Mouse (Mus musculus) myocyte (in vitro differentiated cells): ENCODE measurements around the gene Ugt1a1. TPM values are rescaled to one million over a fixed set of nuclear protein-coding genes. Genes with fewer than 3 reads are reported as not detected.

Experiments
- H3K27me3 ChIP-seq: one replicate; pipeline ENCODE4 v1.6.1; 2011; ENCODE audit not compliant: control insufficient read depth, insufficient read depth, insufficient read length
- H3K36me3 ChIP-seq: one replicate; pipeline ENCODE4 v1.6.1; 2011; ENCODE audit not compliant: control insufficient read depth, insufficient read depth
- H3K4me2 ChIP-seq: one replicate; pipeline ENCODE4 v1.6.1; 2011; ENCODE audit warnings: low read depth, control low read depth
- H3K4me3 ChIP-seq: one replicate; pipeline ENCODE4 v1.5.1; 2011; ENCODE audit warnings: mild to moderate bottlenecking, control low read depth, moderate library complexity
- H3K79me2 ChIP-seq: one replicate; pipeline ENCODE4 v1.6.1; 2011; ENCODE audit not compliant: control insufficient read depth, insufficient read depth
- H3ac ChIP-seq: one replicate; pipeline ENCODE4 v1.6.1; 2011; ENCODE audit not compliant: control insufficient read depth, insufficient read length
- CEBPB ChIP-seq: IDR thresholded peaks from 2 replicates; pipeline ENCODE4 v1.6.1; 2011; ENCODE audit warnings: mild to moderate bottlenecking, moderate library complexity; ENCODE audit not compliant: poor library complexity, insufficient read depth, severe bottlenecking
- E2F4 ChIP-seq: IDR thresholded peaks from one replicate; pipeline ENCODE4 v1.6.1; 2011; ENCODE audit warnings: mild to moderate bottlenecking, control low read depth, moderate library complexity; ENCODE audit not compliant: insufficient read depth
- MAX ChIP-seq: IDR thresholded peaks from one replicate; pipeline ENCODE4 v1.6.1; 2011; ENCODE audit warnings: low read depth, mild to moderate bottlenecking, control low read depth
- MYOD1 ChIP-seq, 3 experiments: IDR thresholded peaks; one replicate each; pipeline ENCODE4 v1.6.1; 2011; ENCODE audit warnings: control low read depth in 2 of 3, low read depth in 2 of 3, mild to moderate bottlenecking in 2 of 3, moderate library complexity in 1 of 3; ENCODE audit not compliant: insufficient read length in 2 of 3, control insufficient read depth in 1 of 3
- MYOG ChIP-seq, 3 experiments: IDR thresholded peaks; one replicate each; pipeline ENCODE4 v1.6.1; 2011; ENCODE audit warnings: control low read depth in 2 of 3, low read depth in 2 of 3, mild to moderate bottlenecking in 2 of 3; ENCODE audit not compliant: insufficient read length in 2 of 3, control insufficient read depth in 1 of 3, insufficient read depth in 1 of 3
- POLR2A ChIP-seq: IDR thresholded peaks from one replicate; pipeline ENCODE4 v1.6.1; 2011; ENCODE audit warnings: low read depth, mild to moderate bottlenecking, control low read depth, moderate library complexity; ENCODE audit not compliant: insufficient read length
- POLR2AphosphoS2 ChIP-seq: IDR thresholded peaks from one replicate; pipeline ENCODE4 v1.6.1; 2011; ENCODE audit warnings: low read depth, control low read depth; ENCODE audit not compliant: insufficient read length
- REST ChIP-seq: IDR thresholded peaks from one replicate; pipeline ENCODE4 v1.6.1; 2011; ENCODE audit warnings: mild to moderate bottlenecking, control low read depth, moderate library complexity; ENCODE audit not compliant: insufficient read depth, insufficient read length
- SRF ChIP-seq: IDR thresholded peaks from one replicate; pipeline ENCODE4 v1.6.1; 2011; ENCODE audit warnings: low read depth; ENCODE audit not compliant: control insufficient read depth, insufficient read length
- TCF12 ChIP-seq: IDR thresholded peaks from one replicate; pipeline ENCODE4 v1.6.1; 2011; ENCODE audit warnings: mild to moderate bottlenecking, control low read depth; ENCODE audit not compliant: poor library complexity, insufficient read depth, severe bottlenecking
- TCF3 ChIP-seq: IDR thresholded peaks from one replicate; pipeline ENCODE4 v1.6.1; 2011; ENCODE audit warnings: low read depth, control low read depth; ENCODE audit not compliant: insufficient read length
- USF1 ChIP-seq: IDR thresholded peaks from one replicate; pipeline ENCODE4 v1.6.1; 2011; ENCODE audit warnings: low read depth, mild to moderate bottlenecking, control low read depth, moderate library complexity
- polyA plus RNA-seq: library from polyadenylated mRNA; unstranded; fragments of >200 nt; fragmentation: generic; extraction: Trizol; gene quantifications from one replicate; pipeline ENCODE4 v1.2.1, GENCODE M21; 2012; ENCODE audit warnings: missing spikeins

Gene Ugt1a1
- polyA plus RNA-seq, 1 experiment: not detected

DNA sequence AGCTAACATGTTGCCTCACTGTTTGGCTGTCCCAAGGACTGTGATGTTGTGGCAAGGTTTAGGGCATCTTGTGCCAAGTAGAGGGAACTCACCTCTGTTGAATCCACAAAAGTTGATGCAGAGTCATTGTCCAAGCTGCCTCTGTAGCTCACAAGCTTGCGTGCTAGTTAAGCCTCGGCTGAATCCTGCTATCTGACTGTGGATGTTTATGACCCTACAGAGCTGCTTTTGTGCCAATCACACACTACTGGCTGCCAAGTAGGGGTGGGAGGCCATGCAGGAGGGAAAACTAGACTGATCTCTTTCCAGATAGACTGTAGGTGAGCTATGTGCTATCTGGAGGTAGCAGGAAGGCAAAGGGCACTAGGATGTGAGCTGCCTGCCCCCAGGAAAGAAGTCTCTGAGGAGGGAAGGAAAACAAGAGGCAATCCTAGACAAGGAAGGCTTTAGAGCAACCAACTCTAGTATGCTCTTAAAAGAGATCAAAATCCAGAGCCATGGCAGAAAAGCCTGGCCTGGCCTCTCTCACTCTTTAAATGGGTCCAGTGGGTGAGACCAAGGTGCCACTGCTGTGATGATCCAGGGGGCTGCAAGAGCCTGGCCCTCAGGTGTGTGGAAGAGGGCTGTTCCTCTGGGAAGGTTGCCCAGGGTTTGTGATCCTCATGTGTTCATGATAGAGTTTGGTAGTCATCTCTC is 2.2 kb downstream of the Ugt1a1 start:
- Histone ChIP-seq H3K36me3 (no peaks in the 10 kb centered on the region), H3K4me2 (no peak overlapping the region), H3ac (no peak overlapping the region), H3K27me3 (no peaks in the 10 kb centered on the region), H3K79me2 (no peaks in the 10 kb centered on the region), H3K4me3 (no peak overlapping the region)
- TF ChIP-seq TCF12 (no peak), TCF3 (no peak)

- H3K36me3 ChIP-seq: no peaks in the 10 kb centered on the region
- no peaks in the 10 kb centered on the region for H3K27me3 ChIP-seq
- no peak overlapping the region for H3K4me3 ChIP-seq
- H3ac ChIP-seq: no peak overlapping the region
- no peak overlapping the region for H3K4me2 ChIP-seq
- H3K79me2 ChIP-seq: no peaks in the 10 kb centered on the region
- no peak for TF ChIP-seq MYOD1 (IDR thresholded peaks at IDR 0.05; ENCODE audit: control insufficient read depth in 1 of 3, insufficient read length in 2 of 3, low read depth in 2 of 3)
- no peak for TF ChIP-seq MYOG (IDR thresholded peaks at IDR 0.05; ENCODE audit: control insufficient read depth in 1 of 3, insufficient read depth in 1 of 3, insufficient read length in 2 of 3, low read depth in 2 of 3)
- no peak for TF ChIP-seq CEBPB
- TF ChIP-seq E2F4: no peak
- no peak for TF ChIP-seq SRF
- TF ChIP-seq POLR2AphosphoS2: no peak
- TF ChIP-seq MAX: no peak
These were observed 2.7 kb downstream of the Ugt1a1 start for GRCm38 (mm10) chr1:88214462-88214952.

DNA sequence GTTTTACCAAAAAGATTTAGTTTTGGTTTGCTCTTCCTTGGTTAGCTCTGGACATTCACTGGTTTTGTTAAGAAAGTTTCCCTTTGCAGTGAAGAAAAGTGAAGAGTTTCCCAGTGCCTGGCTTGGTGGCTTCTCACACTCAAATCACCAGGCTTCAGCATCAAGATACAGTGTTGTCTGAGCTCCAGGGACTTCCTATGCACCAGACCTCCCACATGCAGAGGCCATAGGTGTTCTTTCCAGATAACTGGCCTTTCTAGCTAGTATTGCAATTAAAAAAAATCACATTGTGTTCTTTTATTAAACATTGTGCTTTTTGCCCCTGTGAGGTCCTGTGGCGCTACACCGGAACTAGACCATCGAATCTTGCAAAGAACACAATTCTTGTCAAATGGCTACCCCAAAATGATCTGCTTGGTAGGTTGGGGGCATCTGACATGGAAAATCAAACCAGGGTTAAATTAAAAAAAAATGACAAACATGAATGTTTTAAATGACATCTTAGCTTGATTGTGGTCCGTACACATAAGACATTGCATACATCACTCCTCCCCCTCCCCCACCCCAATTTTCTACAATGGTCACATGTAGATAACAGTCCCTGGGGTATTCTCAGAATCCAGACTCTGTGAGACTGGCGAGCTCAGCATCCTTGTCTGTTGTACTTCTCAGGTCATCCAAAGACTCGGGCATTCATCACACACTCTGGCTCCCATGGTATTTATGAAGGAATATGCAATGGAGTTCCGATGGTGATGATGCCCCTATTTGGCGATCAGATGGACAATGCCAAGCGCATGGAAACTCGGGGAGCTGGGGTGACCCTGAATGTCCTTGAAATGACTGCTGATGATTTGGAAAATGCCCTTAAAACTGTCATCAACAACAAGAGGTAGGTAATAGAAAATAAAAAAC is 4.0 kb downstream of the Ugt1a1 start:
- Histone ChIP-seq H3ac (no peak overlapping the region), H3K36me3 (no peaks in the 10 kb centered on the region), H3K4me3 (no peak overlapping the region), H3K79me2 (no peaks in the 10 kb centered on the region), H3K4me2 (no peak overlapping the region), H3K27me3 (no peaks in the 10 kb centered on the region)
- no peak for TF ChIP-seq MYOD1 (IDR thresholded peaks at IDR 0.05; ENCODE audit: control insufficient read depth in 1 of 3, insufficient read length in 2 of 3, low read depth in 2 of 3)
- no peak for TF ChIP-seq POLR2AphosphoS2
- no peak for TF ChIP-seq SRF
- TF ChIP-seq E2F4: no peak
- no peak for TF ChIP-seq CEBPB
- no peak for TF ChIP-seq USF1
- TF ChIP-seq REST: no peak
- TF ChIP-seq MAX: no peak
- no peak for TF ChIP-seq MYOG (IDR thresholded peaks at IDR 0.05; ENCODE audit: control insufficient read depth in 1 of 3, insufficient read depth in 1 of 3, insufficient read length in 2 of 3, low read depth in 2 of 3)
- no peak for TF ChIP-seq TCF12
- TF ChIP-seq TCF3: no peak
- no peak for TF ChIP-seq POLR2A

GRCm38 (mm10) chr1:88216551-88216950 is 4.8 kb downstream of the Ugt1a1 start:
- Histone ChIP-seq H3K4me3 (no peak overlapping the region), H3K79me2 (no peaks in the 10 kb centered on the region), H3ac (no peak overlapping the region), H3K4me2 (no peak overlapping the region), H3K27me3 (no peaks in the 10 kb centered on the region), H3K36me3 (no peaks in the 10 kb centered on the region)
- TF ChIP-seq MYOD1 (IDR thresholded peaks at IDR 0.05; ENCODE audit: control insufficient read depth in 1 of 3, insufficient read length in 2 of 3, low read depth in 2 of 3) (no peak), E2F4 (no peak), TCF12 (no peak), USF1 (no peak)

- H3ac ChIP-seq: no peak overlapping the region
- H3K4me2 ChIP-seq: no peak overlapping the region
- H3K36me3 ChIP-seq: no peaks in the 10 kb centered on the region
- no peak overlapping the region for H3K4me3 ChIP-seq
- TF ChIP-seq E2F4 (no peak), POLR2A (no peak), POLR2AphosphoS2 (no peak), REST (no peak), SRF (no peak), MYOD1 (IDR thresholded peaks at IDR 0.05; ENCODE audit: control insufficient read depth in 1 of 3, insufficient read length in 2 of 3, low read depth in 2 of 3) (no peak), USF1 (no peak), CEBPB (no peak)
- H3K27me3 ChIP-seq: no peaks in the 10 kb centered on the region
- no peaks in the 10 kb centered on the region for H3K79me2 ChIP-seq
These were observed 5.4 kb downstream of the Ugt1a1 start for GRCm38 (mm10) chr1:88217144-88217543.
